Mouse (Mus musculus): ENCODE results near the gene A430078G23Rik. TPM values are rescaled to one million over a fixed set of nuclear protein-coding genes. Genes with fewer than 3 reads are reported as not detected.

Gene A430078G23Rik
- polyA plus RNA-seq (2014; fragmentation: Illumina TruSeq; extraction: RNeasy Lipid Tissue Mini Kit (QIAGEN cat#74804); ENCODE audit: low read depth, low replicate concordance): not detected

GRCm38 (mm10) chr8:3353189-3353810 is at the start of gene A430078G23Rik:
Gene A430078G23Rik, plus strand, starts transcription at chr8:3353415.

GRCm38 (mm10) chr8:3392771-3393710 is 39.8 kb downstream of the A430078G23Rik start, which contains the start of gene Arhgef18:
Gene Arhgef18, plus strand, starts transcription at chr8:3393006.

Other genes starting within 250 kb of the A430078G23Rik start
- 7.8 TPM for gene Insr, start 73.8 kb upstream of the A430078G23Rik start, polyA plus RNA-seq (2014; fragmentation: Illumina TruSeq; extraction: RNeasy Lipid Tissue Mini Kit (QIAGEN cat#74804); ENCODE audit: low read depth, low replicate concordance)
- 3.2 TPM for gene Arhgef18, start 39.6 kb downstream of the A430078G23Rik start, polyA plus RNA-seq (2014; fragmentation: Illumina TruSeq; extraction: RNeasy Lipid Tissue Mini Kit (QIAGEN cat#74804); ENCODE audit: low read depth, low replicate concordance)
- gene Pex11g, start 114.3 kb downstream of the A430078G23Rik start, polyA plus RNA-seq (2014; fragmentation: Illumina TruSeq; extraction: RNeasy Lipid Tissue Mini Kit (QIAGEN cat#74804); ENCODE audit: low read depth, low replicate concordance): 3.4 TPM
- 29.3 TPM for gene Tex45, start 117.4 kb downstream of the A430078G23Rik start, polyA plus RNA-seq (2014; fragmentation: Illumina TruSeq; extraction: RNeasy Lipid Tissue Mini Kit (QIAGEN cat#74804); ENCODE audit: low read depth, low replicate concordance)
- 0.27 TPM for gene Zfp358, start 139.7 kb downstream of the A430078G23Rik start, polyA plus RNA-seq (2014; fragmentation: Illumina TruSeq; extraction: RNeasy Lipid Tissue Mini Kit (QIAGEN cat#74804); ENCODE audit: low read depth, low replicate concordance)
- 6.4 TPM for gene Mcoln1, start 147.0 kb downstream of the A430078G23Rik start, polyA plus RNA-seq (2014; fragmentation: Illumina TruSeq; extraction: RNeasy Lipid Tissue Mini Kit (QIAGEN cat#74804); ENCODE audit: low read depth, low replicate concordance)
- 1.8 TPM for gene Pnpla6, start 162.0 kb downstream of the A430078G23Rik start, polyA plus RNA-seq (2014; fragmentation: Illumina TruSeq; extraction: RNeasy Lipid Tissue Mini Kit (QIAGEN cat#74804); ENCODE audit: low read depth, low replicate concordance)
- not detected for gene C330021F23Rik, start 214.6 kb downstream of the A430078G23Rik start, polyA plus RNA-seq (2014; fragmentation: Illumina TruSeq; extraction: RNeasy Lipid Tissue Mini Kit (QIAGEN cat#74804); ENCODE audit: low read depth, low replicate concordance)
- 2.1 TPM for gene Camsap3, start 233.9 kb downstream of the A430078G23Rik start, polyA plus RNA-seq (2014; fragmentation: Illumina TruSeq; extraction: RNeasy Lipid Tissue Mini Kit (QIAGEN cat#74804); ENCODE audit: low read depth, low replicate concordance)

Measured in testis, adult 10 weeks (tissue).